Mouse (Mus musculus): Measurements from ENCODE around the gene Olfr1378. TPM values are rescaled to one million over a fixed set of nuclear protein-coding genes. Genes with fewer than 3 reads are reported as not detected.

Gene Olfr1378
- not detected in 2 replicates for polyA plus RNA-seq (2014; fragmentation: Nextera tagmentation; extraction: Ambion mirVana)

DNA sequence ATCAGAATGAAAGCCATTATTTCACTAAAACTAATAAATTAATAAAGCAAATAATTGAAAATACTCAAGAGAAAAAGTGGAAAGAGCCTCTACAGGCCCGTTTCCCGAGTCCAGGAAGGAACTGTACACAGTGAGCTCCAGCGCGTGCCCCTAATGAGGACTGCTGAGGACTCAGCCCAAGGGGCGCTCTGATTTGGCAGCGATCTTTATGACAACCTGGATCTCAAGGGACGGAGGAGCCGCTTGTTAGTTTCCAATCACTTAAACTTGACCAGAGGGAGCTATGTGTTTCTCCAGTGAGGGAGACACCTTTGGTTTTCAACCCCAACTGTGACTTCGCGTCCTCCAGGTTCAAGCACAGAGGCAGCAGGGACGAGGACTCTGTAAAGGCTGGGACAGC lies at the start of gene Olfr1378:
Olfr1378 (plus strand) TSS at position 301 of the 400 bp plus-strand sequence.
- DNase-seq (ENCODE audit: low spot score) (no peak), ATAC-seq (replicated peaks; ENCODE audit: low FRiP score) (no peak)
- 86% methylated on average over 11 of the region's 11 CpGs for WGBS
- Histone ChIP-seq H3K4me2 (no peak within 1 kb of the TSS), H3K27ac (ENCODE audit: low read depth, low read length) (no peak within 1 kb of the TSS), H3K4me1 (replicated peaks; ENCODE audit: control insufficient read depth, insufficient read depth, low read length) (no peaks in the 10 kb centered on the region), H3K9ac (ENCODE audit: low read depth, low read length) (no peak within 1 kb of the TSS), H3K36me3 (ENCODE audit: control insufficient read depth, insufficient read depth, low read length) (no peaks in the 10 kb centered on the region), H3K4me3 (ENCODE audit: low read depth, low read length) (no peak within 1 kb of the TSS), H3K9me3 (ENCODE audit: control insufficient read depth, low read length) (no peaks in the 10 kb centered on the region), H3K27me3 (replicated peaks; ENCODE audit: control insufficient read depth, insufficient read depth, low read length) (no peaks in the 10 kb centered on the region)

DNA sequence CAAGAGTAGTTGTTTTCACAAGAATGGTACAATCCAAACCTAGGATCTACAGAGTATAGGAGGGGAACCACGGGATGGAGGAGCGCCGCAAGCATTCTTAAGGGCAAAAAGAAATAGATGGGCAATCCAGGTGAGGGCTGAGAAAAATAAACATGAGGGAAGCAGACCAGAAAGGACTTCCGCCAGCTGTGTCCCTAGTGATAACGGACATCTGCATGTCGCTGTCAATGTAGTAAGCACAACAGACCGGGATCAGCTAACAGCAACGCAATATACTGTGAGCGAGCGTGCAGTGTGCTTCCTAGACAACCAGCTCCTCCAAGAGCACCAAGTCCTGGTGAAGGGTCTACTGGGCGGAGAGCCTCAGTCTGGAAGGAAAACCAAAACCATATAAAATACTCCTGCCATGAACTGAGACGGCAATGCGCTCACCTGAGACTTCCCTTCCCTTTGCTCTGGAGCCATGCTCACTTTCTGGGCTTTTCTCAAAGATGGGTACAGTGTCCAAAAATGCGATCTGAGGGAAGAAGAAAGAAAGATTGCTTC lies 35.8 kb upstream of the Olfr1378 start:
- Histone ChIP-seq H3K4me3 (ENCODE audit: low read depth, low read length) (peak overlapping the region; percentile 70), H3K4me2 (peak overlapping the region; percentile 98), H3K36me3 (ENCODE audit: control insufficient read depth, insufficient read depth, low read length) (no peaks in the 10 kb centered on the region), H3K4me1 (replicated peaks; ENCODE audit: control insufficient read depth, insufficient read depth, low read length) (peaks cover 6% of the 10 kb centered on the region; the same call in 1 of the 2 replicates), H3K27ac (ENCODE audit: low read depth, low read length) (no peak overlapping the region), H3K9ac (ENCODE audit: low read depth, low read length) (peak overlapping the region; percentile 64; the same call in 1 of the 2 replicates), H3K27me3 (replicated peaks; ENCODE audit: control insufficient read depth, insufficient read depth, low read length) (peaks cover 8% of the 10 kb centered on the region), H3K9me3 (ENCODE audit: control insufficient read depth, low read length) (no peaks in the 10 kb centered on the region)
- peak; percentile 42; the same call in 1 of the 2 replicates for ATAC-seq (replicated peaks; ENCODE audit: low FRiP score)
- peak; percentile 48 for DNase-seq (ENCODE audit: low spot score)
- 18% methylated on average over 14 of the region's 14 CpGs for WGBS

GRCm38 (mm10) chr11:50931021-50931420 lies 35.3 kb upstream of the Olfr1378 start:
- Histone ChIP-seq H3K27ac (ENCODE audit: low read depth, low read length) (no peak overlapping the region), H3K9ac (ENCODE audit: low read depth, low read length) (peak overlapping the region; percentile 64), H3K4me1 (replicated peaks; ENCODE audit: control insufficient read depth, insufficient read depth, low read length) (peaks cover 6% of the 10 kb centered on the region; the same call in 1 of the 2 replicates), H3K4me2 (peak overlapping the region; percentile 98), H3K36me3 (ENCODE audit: control insufficient read depth, insufficient read depth, low read length) (no peaks in the 10 kb centered on the region), H3K27me3 (replicated peaks; ENCODE audit: control insufficient read depth, insufficient read depth, low read length) (peaks cover 8% of the 10 kb centered on the region), H3K9me3 (ENCODE audit: control insufficient read depth, low read length) (no peaks in the 10 kb centered on the region), H3K4me3 (ENCODE audit: low read depth, low read length) (peak overlapping the region; percentile 70)
- 1% methylated on average over 16 of the region's 16 CpGs for WGBS
- DNase-seq (ENCODE audit: low spot score) (no peak), ATAC-seq (replicated peaks; ENCODE audit: low FRiP score) (peak; percentile 61)

DNA sequence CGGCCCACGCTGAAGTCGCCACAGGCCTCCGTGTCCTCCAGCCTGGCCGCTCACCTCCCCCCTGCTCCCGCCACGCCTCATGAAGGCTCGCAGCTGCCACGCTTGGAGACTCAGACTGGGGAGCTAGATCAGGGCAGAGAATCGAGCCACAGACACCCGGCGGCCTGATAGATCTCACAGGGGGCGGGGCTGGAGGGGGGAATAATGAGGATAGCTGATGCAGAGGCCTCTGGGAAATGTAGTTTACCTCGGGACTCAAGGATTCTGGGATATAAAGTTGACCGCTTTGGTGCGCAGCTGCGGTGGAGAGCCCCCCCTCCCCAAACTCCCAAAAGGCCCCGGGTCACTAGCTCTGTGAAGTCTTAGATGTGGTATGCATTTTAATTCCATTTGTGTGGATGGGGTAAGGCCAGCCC lies 34.9 kb upstream of the Olfr1378 start, which contains the start of gene Zfp354b:
Zfp354b (minus strand) TSS at position 183 of the 416 bp plus-strand sequence.
- Histone ChIP-seq H3K9ac (ENCODE audit: low read depth, low read length) (peak within 1 kb of the TSS; percentile 64), H3K27me3 (replicated peaks; ENCODE audit: control insufficient read depth, insufficient read depth, low read length) (peaks cover 8% of the 10 kb centered on the region), H3K9me3 (ENCODE audit: control insufficient read depth, low read length) (no peaks in the 10 kb centered on the region), H3K27ac (ENCODE audit: low read depth, low read length) (no peak within 1 kb of the TSS), H3K4me2 (peak within 1 kb of the TSS; percentile 98), H3K36me3 (ENCODE audit: control insufficient read depth, insufficient read depth, low read length) (no peaks in the 10 kb centered on the region), H3K4me3 (ENCODE audit: low read depth, low read length) (peak within 1 kb of the TSS; percentile 70), H3K4me1 (replicated peaks; ENCODE audit: control insufficient read depth, insufficient read depth, low read length) (peaks cover 6% of the 10 kb centered on the region; the same call in 1 of the 2 replicates)
- 0% methylated on average over 18 of the region's 18 CpGs for WGBS
- DNase-seq (ENCODE audit: low spot score) (peak; percentile 80), ATAC-seq (replicated peaks; ENCODE audit: low FRiP score) (peak; percentile 89)

DNA sequence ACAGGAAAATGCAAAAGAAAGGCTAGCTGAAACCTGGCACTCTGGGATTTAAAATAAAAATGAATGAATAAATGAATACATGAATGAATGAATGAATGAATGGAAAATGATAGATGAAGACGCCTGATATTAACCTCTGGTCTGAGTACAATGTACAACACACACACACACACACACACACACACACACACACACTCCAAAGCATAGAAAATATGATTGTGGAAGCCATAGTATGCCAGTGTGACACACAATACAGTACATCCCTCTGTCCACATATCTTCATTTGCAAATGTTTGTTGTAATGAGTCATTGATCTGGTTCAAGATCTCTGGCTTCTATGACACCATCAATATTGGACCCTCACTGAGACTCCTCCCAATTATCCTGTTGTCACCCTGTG lies 34.3 kb upstream of the Olfr1378 start:
- H3K27ac ChIP-seq (ENCODE audit: low read depth, low read length) = no peak overlapping the region
- WGBS = 61% methylated on average over 1 of the region's 1 CpGs
- H3K9ac ChIP-seq (ENCODE audit: low read depth, low read length) = no peak overlapping the region
- no peaks in the 10 kb centered on the region for H3K36me3 ChIP-seq (ENCODE audit: control insufficient read depth, insufficient read depth, low read length)
- H3K4me3 ChIP-seq (ENCODE audit: low read depth, low read length) = no peak overlapping the region
- H3K4me2 ChIP-seq = peak overlapping the region; percentile 98
- no peak for DNase-seq (ENCODE audit: low spot score)
- peaks cover 6% of the 10 kb centered on the region; the same call in 1 of the 2 replicates for H3K4me1 ChIP-seq (replicated peaks; ENCODE audit: control insufficient read depth, insufficient read depth, low read length)
- ATAC-seq (replicated peaks; ENCODE audit: low FRiP score) = peak; percentile 21; the same call in 1 of the 2 replicates
- H3K9me3 ChIP-seq (ENCODE audit: control insufficient read depth, low read length) = no peaks in the 10 kb centered on the region
- peaks cover 8% of the 10 kb centered on the region for H3K27me3 ChIP-seq (replicated peaks; ENCODE audit: control insufficient read depth, insufficient read depth, low read length)

GRCm38 (mm10) chr11:50938435-50938834 lies 27.9 kb upstream of the Olfr1378 start:
- 67% methylated on average over 8 of the region's 8 CpGs for WGBS
- Histone ChIP-seq H3K9me3 (ENCODE audit: control insufficient read depth, low read length) (no peaks in the 10 kb centered on the region), H3K27me3 (replicated peaks; ENCODE audit: control insufficient read depth, insufficient read depth, low read length) (no peaks in the 10 kb centered on the region), H3K4me3 (ENCODE audit: low read depth, low read length) (no peak overlapping the region), H3K4me1 (replicated peaks; ENCODE audit: control insufficient read depth, insufficient read depth, low read length) (no peaks in the 10 kb centered on the region), H3K4me2 (no peak overlapping the region), H3K36me3 (ENCODE audit: control insufficient read depth, insufficient read depth, low read length) (no peaks in the 10 kb centered on the region), H3K27ac (ENCODE audit: low read depth, low read length) (no peak overlapping the region), H3K9ac (ENCODE audit: low read depth, low read length) (no peak overlapping the region)
- no peak for ATAC-seq (replicated peaks; ENCODE audit: low FRiP score)
- DNase-seq (ENCODE audit: low spot score) = no peak

GRCm38 (mm10) chr11:50939621-50940366 lies 26.5 kb upstream of the Olfr1378 start:
- 33% methylated on average over 14 of the region's 14 CpGs for whole genome bisulfite sequencing
- H3K4me1 ChIP-seq (replicated peaks; ENCODE audit: control insufficient read depth, insufficient read depth, low read length) = no peaks in the 10 kb centered on the region
- no peak overlapping the region for H3K4me3 ChIP-seq (ENCODE audit: low read depth, low read length)
- no peaks in the 10 kb centered on the region for H3K36me3 ChIP-seq (ENCODE audit: control insufficient read depth, insufficient read depth, low read length)
- ATAC-seq (replicated peaks; ENCODE audit: low FRiP score) (no peak), DNase-seq (ENCODE audit: low spot score) (no peak)
- no peak overlapping the region for H3K9ac ChIP-seq (ENCODE audit: low read depth, low read length)
- H3K4me2 ChIP-seq = no peak overlapping the region
- no peaks in the 10 kb centered on the region for H3K27me3 ChIP-seq (replicated peaks; ENCODE audit: control insufficient read depth, insufficient read depth, low read length)
- H3K9me3 ChIP-seq (ENCODE audit: control insufficient read depth, low read length) = no peaks in the 10 kb centered on the region
- H3K27ac ChIP-seq (ENCODE audit: low read depth, low read length) = no peak overlapping the region

DNA sequence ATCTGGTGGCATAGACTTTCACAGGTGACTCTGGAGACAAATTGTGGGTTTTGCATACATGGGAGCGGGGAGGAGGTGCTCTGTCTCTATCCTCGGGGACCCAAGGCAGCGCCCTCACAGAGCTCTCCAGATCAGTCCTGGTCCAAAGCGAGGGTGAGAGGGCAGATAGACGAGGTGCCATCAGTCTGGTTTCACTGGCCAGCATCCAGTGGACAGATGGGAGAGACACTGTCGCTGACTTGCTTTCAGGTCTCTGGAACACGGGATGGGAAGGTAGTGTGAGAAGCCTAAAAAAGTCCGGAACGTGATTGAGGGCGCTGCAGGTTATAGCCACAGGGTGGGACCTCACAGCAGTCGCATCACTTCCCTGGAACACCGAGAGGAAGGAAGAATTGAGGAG lies 23.9 kb upstream of the Olfr1378 start:
- H3K36me3 ChIP-seq (ENCODE audit: control insufficient read depth, insufficient read depth, low read length) = no peaks in the 10 kb centered on the region
- no peak for ATAC-seq (replicated peaks; ENCODE audit: low FRiP score)
- no peaks in the 10 kb centered on the region for H3K9me3 ChIP-seq (ENCODE audit: control insufficient read depth, low read length)
- no peak overlapping the region for H3K4me3 ChIP-seq (ENCODE audit: low read depth, low read length)
- no peak overlapping the region for H3K9ac ChIP-seq (ENCODE audit: low read depth, low read length)
- no peaks in the 10 kb centered on the region for H3K4me1 ChIP-seq (replicated peaks; ENCODE audit: control insufficient read depth, insufficient read depth, low read length)
- DNase-seq (ENCODE audit: low spot score) = no peak
- no peaks in the 10 kb centered on the region for H3K27me3 ChIP-seq (replicated peaks; ENCODE audit: control insufficient read depth, insufficient read depth, low read length)
- 72% methylated on average over 12 of the region's 12 CpGs for WGBS
- no peak overlapping the region for H3K4me2 ChIP-seq
- no peak overlapping the region for H3K27ac ChIP-seq (ENCODE audit: low read depth, low read length)

Data from liver, embryonic 11.5 days (tissue).